Mouse (Mus musculus) heart, postnatal 0 days (tissue): ENCODE measurements around the gene Nrsn1.

Experiments
- CTCF ChIP-seq: IDR thresholded peaks from 2 replicates; pipeline ENCODE4 v1.5.1; 2016; ENCODE audit warnings: antibody characterized with exemption, control low read depth, low read depth
- EP300 ChIP-seq: IDR thresholded peaks from 2 replicates; pipeline ENCODE4 v1.6.1; 2016; ENCODE audit warnings: antibody characterized with exemption, low read depth

GRCm38 (mm10) chr13:25218394-25218793 lies 51.9 kb downstream of the Nrsn1 start:
- no peak for TF ChIP-seq EP300
- TF ChIP-seq CTCF = no peak
